8 mouse cellular contexts compared by ENCODE assay signal in the genomic region with DNA sequence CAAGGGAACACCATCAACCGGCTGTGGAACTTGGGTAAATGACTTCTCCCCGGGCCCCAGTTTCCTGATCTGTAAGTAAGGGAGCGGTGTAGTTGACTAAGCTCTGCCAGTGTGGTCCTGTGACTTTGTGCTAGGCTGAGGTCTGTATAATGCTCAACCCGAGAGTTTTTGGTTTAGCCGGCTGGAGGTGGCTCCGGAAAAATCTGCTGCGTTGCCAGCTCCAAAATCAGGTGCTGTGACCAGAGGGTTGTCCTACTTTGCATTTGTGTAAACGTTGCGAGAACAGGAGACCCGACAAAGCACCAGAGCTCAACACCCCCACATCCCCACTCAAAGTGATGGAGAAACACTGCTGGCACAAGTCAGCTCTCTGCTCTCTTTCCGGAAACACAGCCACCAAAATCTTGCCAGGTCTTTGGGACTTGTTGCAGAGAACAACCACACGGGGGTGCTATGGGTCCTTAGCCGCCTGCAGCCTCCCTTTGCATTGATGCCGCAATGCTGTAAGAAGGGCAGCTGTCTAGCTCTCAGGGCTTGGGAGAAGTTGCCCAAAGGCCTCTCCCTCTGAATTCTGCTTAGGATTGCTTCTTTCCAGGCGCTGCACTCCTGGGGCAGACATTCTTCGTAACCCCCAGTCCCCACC.
DNase-seq lines count a peak whose midpoint lies in the region; ATAC-seq and TF ChIP-seq lines count a peak whose summit lies in the region.

No protein-coding gene starts in this region.

- intact Hi-C loops in gastrocnemius, postnatal 14 days (cut with DNase I; ENCODE audit: low total_unique reads): loop anchor here (2.0 kb wide), 1 partner anchor 126 kb away; no protein-coding TSS in a partner anchor

- H3K4me1 ChIP-seq in intestine, embryonic 16.5 days (ENCODE audit: control insufficient read depth, insufficient read depth, low read length): peaks cover 17% of the 10 kb centered on the region
- peaks cover 9% of the 10 kb centered on the region; the same call in 1 of the 2 replicates for H3K4me1 ChIP-seq in limb, embryonic 11.5 days (ENCODE audit: control insufficient read depth, insufficient read depth, low read length)
- 0 out of 2 replicates have a peak, but pooled peaks cover 4% of the 10 kb centered on the region for H3K4me1 ChIP-seq in midbrain, postnatal 0 days (ENCODE audit: insufficient read depth, low read length)

- no peak for ATAC-seq in intestine, embryonic 16.5 days
- peak; percentile 37; the same call in 1 of the 2 replicates for ATAC-seq in limb, embryonic 11.5 days (ENCODE audit: insufficient number of reproducible peaks, low FRiP score, low TSS enrichment, low read depth)
- peak; percentile 32 for ATAC-seq in midbrain, postnatal 0 days (ENCODE audit: low FRiP score)

- 40% methylated on average over 16 of the region's 16 CpGs for WGBS in intestine, embryonic 16.5 days
- WGBS in limb, embryonic 11.5 days: 43% methylated on average over 16 of the region's 16 CpGs
- WGBS in midbrain, postnatal 0 days: 42% methylated on average over 16 of the region's 16 CpGs

- H3K9ac ChIP-seq in intestine, embryonic 16.5 days (ENCODE audit: low read depth, low read length): 0 out of 2 replicates have a peak overlapping the region, but pooled peaks have one; percentile 7
- H3K9ac ChIP-seq in limb, embryonic 11.5 days (ENCODE audit: low read length): no peak overlapping the region
- H3K9ac ChIP-seq in midbrain, postnatal 0 days (replicated peaks; ENCODE audit: low read length, poor library complexity, severe bottlenecking): no peak overlapping the region

- H3K27me3 ChIP-seq in intestine, embryonic 16.5 days (replicated peaks; ENCODE audit: control insufficient read depth, insufficient read depth, low read length): no peaks in the 10 kb centered on the region
- H3K27me3 ChIP-seq in limb, embryonic 11.5 days (ENCODE audit: control insufficient read depth, insufficient read depth, low read length): no peaks in the 10 kb centered on the region
- no peaks in the 10 kb centered on the region for H3K27me3 ChIP-seq in midbrain, postnatal 0 days (ENCODE audit: insufficient read depth, low read length)

- no peak overlapping the region for H3K4me3 ChIP-seq in intestine, embryonic 16.5 days (ENCODE audit: low read length)
- H3K4me3 ChIP-seq in limb, embryonic 11.5 days (ENCODE audit: low read depth, low read length): no peak overlapping the region
- H3K4me3 ChIP-seq in midbrain, postnatal 0 days (ENCODE audit: low read depth, low read length): no peak overlapping the region

- DNase-seq in urinary bladder, postnatal 14 days (ENCODE audit: low spot score): peak; percentile 83
- no peak for DNase-seq in urinary bladder, postnatal 10 days (ENCODE audit: low spot score)
- DNase-seq in embryo, embryonic 10 days (ENCODE audit: low spot score): peak; percentile 91
- peak; percentile 83 for DNase-seq in gastrocnemius, postnatal 14 days
- peak; percentile 89 for DNase-seq in limb, embryonic 11.5 days (ENCODE audit: low spot score)
- DNase-seq in midbrain, postnatal 0 days (ENCODE audit: low spot score): peak; percentile 95
- DNase-seq in spleen, postnatal 14 days (ENCODE audit: low spot score in 2 of 2): peak; percentile 18 to 35

- no peaks in the 10 kb centered on the region for H3K36me3 ChIP-seq in intestine, embryonic 16.5 days (ENCODE audit: control insufficient read depth, insufficient read depth, low read length)
- 0 out of 2 replicates have a peak, but pooled peaks cover 2% of the 10 kb centered on the region for H3K36me3 ChIP-seq in limb, embryonic 11.5 days (ENCODE audit: control insufficient read depth, insufficient read depth, low read length)
- H3K36me3 ChIP-seq in midbrain, postnatal 0 days (ENCODE audit: insufficient read depth, low read length): no peaks in the 10 kb centered on the region

- no peaks in the 10 kb centered on the region for H3K9me3 ChIP-seq in intestine, embryonic 16.5 days (ENCODE audit: control insufficient read depth, low read length)
- H3K9me3 ChIP-seq in limb, embryonic 11.5 days (ENCODE audit: control insufficient read depth, low read length): no peaks in the 10 kb centered on the region
- H3K9me3 ChIP-seq in midbrain, postnatal 0 days (ENCODE audit: low read length): no peaks in the 10 kb centered on the region

- no peak overlapping the region for H3K4me2 ChIP-seq in intestine, embryonic 16.5 days (ENCODE audit: low read depth, low read length)
- H3K4me2 ChIP-seq in limb, embryonic 11.5 days (ENCODE audit: low read depth, severe bottlenecking): no peak overlapping the region
- no peak overlapping the region for H3K4me2 ChIP-seq in midbrain, postnatal 0 days (ENCODE audit: low read depth, low read length, poor library complexity, severe bottlenecking)

- peak; percentile 96 for TF ChIP-seq CTCF in midbrain, postnatal 0 days (IDR thresholded peaks at IDR 0.05)

- H3K27ac ChIP-seq in intestine, embryonic 16.5 days (ENCODE audit: low read length): no peak overlapping the region
- H3K27ac ChIP-seq in limb, embryonic 11.5 days (replicated peaks; ENCODE audit: low read depth, low read length): no peak overlapping the region
- H3K27ac ChIP-seq in midbrain, postnatal 0 days (ENCODE audit: low read depth, low read length): peak overlapping the region; percentile 62; the same call in 1 of the 2 replicates
